Mouse (Mus musculus) olfactory bulb, adult 2 months (tissue): Measurements from ENCODE around the gene Cfap157. TPM values are rescaled to one million over a fixed set of nuclear protein-coding genes. Genes with fewer than 3 reads are reported as not detected.

ENCODE experiments used
- H3K27ac ChIP-seq: fragments of 200-500 bp; 2 replicates; pipeline ENCODE4 v1.5.1; 2012; ENCODE audit warnings: low read depth, low read length; ENCODE audit not compliant: insufficient read depth
- H3K4me1 ChIP-seq: fragments of 200-500 bp; 2 replicates; pipeline ENCODE4 v1.6.1; 2012; ENCODE audit warnings: low read length; ENCODE audit not compliant: control insufficient read depth, insufficient read depth
- H3K4me3 ChIP-seq: fragments of 200-500 bp; 2 replicates; pipeline ENCODE4 v1.5.1; 2012; ENCODE audit warnings: mild to moderate bottlenecking, low read depth, low read length, moderate library complexity; ENCODE audit not compliant: insufficient read depth
- CTCF ChIP-seq: fragments of 200-500 bp; IDR thresholded peaks from 2 replicates; pipeline ENCODE4 v1.5.1; 2012; ENCODE audit warnings: low read depth, mild to moderate bottlenecking, low read length, moderate library complexity; ENCODE audit not compliant: insufficient read depth
- POLR2A ChIP-seq: fragments of 200-500 bp; IDR thresholded peaks from 2 replicates; pipeline ENCODE4 v1.6.1; 2012; ENCODE audit warnings: mild to moderate bottlenecking, low read depth, low read length, moderate library complexity; ENCODE audit not compliant: insufficient read depth
- WGBS: fragments of 180-500 bp; shearing (Covaris S2); methylation state at CpG from one replicate; pipeline ENCODE4 v1.1.7; 2018; 5-methylcytosine and 5-hydroxymethylcytosine counted together
- polyA plus RNA-seq: library from polyadenylated mRNA; stranded (reverse); fragments of >200 nt; gene quantifications from 2 replicates; pipeline ENCODE4 v1.2.4, GENCODE M21; 2012; ENCODE audit warnings: low replicate concordance; ENCODE audit not compliant: missing spikeins, insufficient read depth, insufficient read length

Cfap157 gene
- polyA plus RNA-seq, 1 experiment = not detected

DNA sequence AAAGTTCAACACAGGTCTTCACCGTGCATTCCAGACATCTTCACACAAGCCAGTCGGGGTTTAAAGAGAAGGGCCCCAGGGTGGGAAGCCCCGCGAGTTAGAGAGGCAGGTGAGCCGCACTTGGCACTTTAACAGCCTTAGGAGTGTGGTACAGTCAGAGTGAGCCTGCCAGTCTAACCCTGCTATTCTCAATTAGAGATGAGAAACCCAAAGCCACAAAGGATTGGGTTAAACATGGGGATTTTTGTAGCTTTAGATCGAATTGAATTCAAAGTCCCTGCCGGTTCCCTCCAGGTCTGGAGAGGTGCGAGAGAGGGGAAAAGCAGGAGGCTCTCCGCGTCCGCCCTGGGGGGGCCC lies 43.3 kb downstream of the Cfap157 start, which contains the start of gene 6330409D20Rik:
6330409D20Rik (minus strand) TSS at position 101 of the 357 bp plus-strand sequence.
- Histone ChIP-seq H3K27ac (0 out of 2 replicates have a peak within 1 kb of the TSS, but pooled peaks have one; percentile 16), H3K4me1 (peaks cover 17% of the 10 kb centered on the region), H3K4me3 (peak within 1 kb of the TSS; percentile 68)
- WGBS = 9% methylated on average over 11 of the region's 11 CpGs
- no peak for TF ChIP-seq CTCF
- TF ChIP-seq POLR2A = no peak

DNA sequence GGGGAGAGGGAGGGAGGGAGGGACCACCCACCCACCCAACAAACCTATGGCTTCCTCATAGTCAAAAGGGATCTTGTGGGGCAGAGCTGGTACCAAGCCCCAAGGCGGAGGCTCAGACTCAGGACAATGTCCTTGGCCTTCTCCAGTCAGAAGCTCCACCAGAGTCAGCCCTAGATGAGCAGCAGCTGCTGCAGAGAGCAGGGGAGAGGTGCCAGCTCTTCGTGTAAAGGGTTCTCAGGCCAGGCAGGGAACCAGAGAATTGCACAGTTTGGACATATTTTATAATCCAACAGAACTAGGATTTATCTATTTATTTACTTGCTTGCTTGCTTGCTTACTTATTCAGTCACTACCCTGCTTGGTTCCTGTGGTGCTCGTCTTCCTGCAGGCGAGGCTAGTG lies 44.9 kb downstream of the Cfap157 start:
- H3K4me3 ChIP-seq = no peak overlapping the region
- no peak for TF ChIP-seq POLR2A
- no peak for TF ChIP-seq CTCF
- peaks cover 17% of the 10 kb centered on the region for H3K4me1 ChIP-seq
- H3K27ac ChIP-seq = no peak overlapping the region
- WGBS = 74% methylated on average over 4 of the region's 4 CpGs

DNA sequence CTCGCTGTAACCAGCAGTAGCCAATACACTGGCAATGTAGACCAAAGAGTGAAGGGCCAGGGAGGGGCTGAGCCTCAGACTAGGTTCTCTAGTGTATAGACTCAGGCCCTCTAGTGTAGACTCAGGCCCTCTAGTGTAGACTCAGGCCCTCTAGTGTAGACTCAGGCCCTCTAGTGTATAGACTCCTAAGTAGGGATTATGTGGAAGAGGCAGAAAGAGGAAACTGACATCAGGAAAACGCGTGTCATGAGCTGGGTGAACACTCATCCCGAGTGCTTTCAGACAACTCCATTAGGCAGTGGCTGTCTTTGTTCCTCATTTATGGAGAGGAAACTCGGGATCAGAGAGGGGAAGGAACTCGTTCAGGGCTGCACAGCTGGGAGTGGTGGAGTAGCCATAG lies 47.2 kb downstream of the Cfap157 start:
- Histone ChIP-seq H3K4me1 (peaks cover 9% of the 10 kb centered on the region; the same call in 1 of the 2 replicates), H3K27ac (no peak overlapping the region), H3K4me3 (no peak overlapping the region)
- TF ChIP-seq CTCF (no peak), POLR2A (no peak)
- WGBS = 73% methylated on average over 6 of the region's 6 CpGs

DNA sequence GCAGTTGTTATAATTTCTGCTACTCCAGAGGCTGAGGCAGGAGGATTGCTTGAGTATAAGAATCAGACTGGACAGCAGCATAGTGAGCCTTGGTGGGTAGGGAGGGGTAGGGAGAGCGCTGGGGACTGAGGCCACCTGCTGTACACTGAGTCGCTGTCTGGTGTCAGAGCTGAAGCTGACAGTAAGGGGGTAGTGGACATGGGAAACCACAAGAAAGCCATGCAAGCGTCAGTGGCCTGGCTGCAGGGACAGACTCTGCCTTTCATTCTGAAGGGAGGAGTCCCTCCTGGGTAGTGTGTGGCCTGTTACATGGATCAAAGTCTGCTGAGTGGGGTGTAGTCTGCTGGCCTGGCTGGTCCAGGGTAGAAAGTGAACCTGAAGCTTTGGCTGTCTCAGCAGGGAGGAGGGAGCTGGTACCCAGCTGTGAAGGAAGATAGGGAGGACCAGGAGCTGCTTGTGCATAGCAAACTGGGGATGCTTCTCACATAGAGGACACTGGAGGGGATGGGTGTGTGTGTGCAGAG lies 47.9 kb downstream of the Cfap157 start:
- Histone ChIP-seq H3K27ac (no peak overlapping the region), H3K4me3 (no peak overlapping the region), H3K4me1 (peaks cover 9% of the 10 kb centered on the region; the same call in 1 of the 2 replicates)
- WGBS = 71% methylated on average over 3 of the region's 3 CpGs
- TF ChIP-seq CTCF = no peak
- no peak for TF ChIP-seq POLR2A

DNA sequence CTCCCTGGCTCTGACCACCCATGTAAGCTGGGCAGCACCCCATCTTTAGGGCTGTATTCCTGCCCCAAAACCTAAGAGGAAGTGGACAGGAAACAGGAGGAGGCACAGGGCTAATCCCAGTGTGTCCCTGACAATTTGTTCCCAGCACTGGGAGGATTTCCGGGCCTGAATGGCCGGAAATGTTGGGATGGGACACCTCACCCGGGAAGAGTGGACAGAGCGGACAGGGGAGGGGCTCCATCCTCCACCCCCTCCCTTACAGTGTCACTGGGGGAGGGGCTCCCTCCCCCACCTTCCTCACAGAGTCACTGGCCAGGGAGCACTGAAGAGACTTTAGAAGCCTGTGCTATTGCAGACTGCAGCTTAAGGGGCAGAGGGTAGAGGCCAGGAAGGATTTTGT lies 49.3 kb downstream of the Cfap157 start:
- WGBS = 61% methylated on average over 4 of the region's 4 CpGs
- TF ChIP-seq POLR2A (no peak), CTCF (no peak)
- Histone ChIP-seq H3K4me1 (peaks cover 3% of the 10 kb centered on the region; the same call in 1 of the 2 replicates), H3K4me3 (no peak overlapping the region), H3K27ac (no peak overlapping the region)

DNA sequence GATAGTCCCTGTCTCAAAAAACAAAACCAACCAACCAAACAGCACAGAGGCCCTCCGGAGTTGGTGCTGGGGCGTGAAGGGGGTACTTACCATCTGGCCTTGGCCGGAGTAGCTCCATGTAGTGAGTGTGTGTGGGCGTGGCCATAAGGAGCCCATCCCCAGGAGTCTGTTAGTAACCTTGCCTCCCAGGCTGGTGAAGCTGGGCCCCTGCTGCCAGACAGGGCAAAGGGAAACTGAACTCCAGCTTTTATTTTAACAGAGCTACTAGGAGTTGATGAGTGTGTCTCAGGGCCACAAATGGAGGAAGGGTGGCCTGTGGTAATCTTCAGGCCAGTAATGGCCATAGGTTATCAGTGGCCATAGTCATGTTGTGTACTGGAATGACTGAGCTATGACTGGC lies 49.7 kb downstream of the Cfap157 start:
- Histone ChIP-seq H3K4me3 (no peak overlapping the region), H3K4me1 (peaks cover 3% of the 10 kb centered on the region; the same call in 1 of the 2 replicates), H3K27ac (no peak overlapping the region)
- TF ChIP-seq CTCF = no peak
- TF ChIP-seq POLR2A = no peak
- 74% methylated on average over 4 of the region's 4 CpGs for WGBS

DNA sequence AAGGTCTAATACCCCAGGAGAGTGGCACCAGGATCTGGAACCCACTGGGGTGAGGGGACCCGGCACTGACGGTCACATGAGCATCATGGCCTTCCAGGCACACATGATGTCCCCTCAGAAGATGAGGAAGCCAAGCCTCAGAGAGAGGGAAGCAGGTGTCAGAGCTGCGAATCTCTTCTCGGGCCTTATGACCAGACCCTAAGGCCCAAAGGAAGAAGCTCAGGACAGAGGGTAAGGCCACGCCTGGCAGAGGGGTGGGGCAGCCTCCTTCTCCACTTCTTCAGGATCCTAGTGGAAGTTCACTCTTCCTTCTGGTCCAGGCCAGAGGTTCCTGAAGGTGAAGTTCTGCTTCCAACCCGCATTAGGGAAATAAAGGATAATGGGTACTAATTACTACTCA lies 51.5 kb downstream of the Cfap157 start:
- TF ChIP-seq POLR2A (no peak), CTCF (no peak)

DNA sequence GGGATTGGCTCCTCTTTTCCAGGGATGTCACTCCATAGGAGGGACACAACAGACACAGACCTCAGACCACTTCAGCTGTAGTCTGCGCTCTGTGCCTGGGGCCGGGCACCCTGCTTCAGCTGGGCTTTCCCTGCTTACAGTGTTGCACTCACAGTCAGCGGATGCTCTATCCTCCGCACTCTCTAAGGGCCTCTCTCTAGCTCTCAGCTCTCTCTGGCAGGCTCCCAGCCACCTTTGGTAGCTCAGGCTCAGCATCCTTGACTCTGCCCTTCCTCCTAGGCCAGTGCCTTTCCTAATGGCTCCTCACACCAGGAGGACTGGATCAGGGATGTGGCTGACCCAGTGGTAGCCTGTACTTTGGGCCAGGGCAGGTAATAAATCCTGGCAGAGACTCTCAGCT lies 52.3 kb downstream of the Cfap157 start:
- Histone ChIP-seq H3K4me3 (no peak overlapping the region), H3K4me1 (peaks cover 6% of the 10 kb centered on the region; the same call in 1 of the 2 replicates), H3K27ac (no peak overlapping the region)
- TF ChIP-seq CTCF = no peak
- TF ChIP-seq POLR2A = no peak
- WGBS = 86% methylated on average over 4 of the region's 4 CpGs

More for the DNA sequence above, 51.5 kb downstream of the Cfap157 start:
- 81% methylated on average over 6 of the region's 6 CpGs for WGBS
- peaks cover 3% of the 10 kb centered on the region; the same call in 1 of the 2 replicates for H3K4me1 ChIP-seq
- H3K4me3 ChIP-seq = no peak overlapping the region
- H3K27ac ChIP-seq = no peak overlapping the region

DNA sequence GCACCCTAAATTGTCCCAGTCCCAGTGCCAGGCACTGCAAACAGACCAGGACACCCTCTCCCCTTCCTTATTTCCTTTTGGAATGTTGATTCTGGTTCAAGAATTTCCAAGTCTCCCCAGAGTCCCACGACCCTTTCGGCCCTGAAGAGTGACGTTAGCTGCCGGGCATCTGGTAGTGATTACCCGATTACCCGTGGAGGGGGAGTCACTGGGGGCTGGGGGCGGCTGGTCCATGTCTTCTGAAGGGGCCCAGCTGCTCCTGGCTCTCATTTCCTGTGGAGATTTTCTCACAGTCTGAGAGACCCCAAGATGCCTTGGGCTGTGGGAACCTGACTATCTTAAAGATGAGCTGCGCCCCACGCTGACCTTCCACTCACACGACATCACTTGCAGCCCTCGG lies 53.4 kb downstream of the Cfap157 start:
- Histone ChIP-seq H3K4me1 (peaks cover 3% of the 10 kb centered on the region; the same call in 1 of the 2 replicates), H3K27ac (no peak overlapping the region), H3K4me3 (no peak overlapping the region)
- 60% methylated on average over 11 of the region's 11 CpGs for WGBS
- TF ChIP-seq POLR2A = no peak
- TF ChIP-seq CTCF = no peak
